Mouse (Mus musculus) lung, postnatal 36 days (tissue): ENCODE results near the gene Stab1.

ENCODE experiments used
- DNase-seq: peaks from one replicate; pipeline ENCODE4 v3.0.0; 2022; ENCODE audit warnings: mixed read lengths

Stab1 gene

GRCm38 (mm10) chr14:31161638-31162037 is 6.8 kb downstream of the Stab1 start:
- no peak for DNase-seq

DNA sequence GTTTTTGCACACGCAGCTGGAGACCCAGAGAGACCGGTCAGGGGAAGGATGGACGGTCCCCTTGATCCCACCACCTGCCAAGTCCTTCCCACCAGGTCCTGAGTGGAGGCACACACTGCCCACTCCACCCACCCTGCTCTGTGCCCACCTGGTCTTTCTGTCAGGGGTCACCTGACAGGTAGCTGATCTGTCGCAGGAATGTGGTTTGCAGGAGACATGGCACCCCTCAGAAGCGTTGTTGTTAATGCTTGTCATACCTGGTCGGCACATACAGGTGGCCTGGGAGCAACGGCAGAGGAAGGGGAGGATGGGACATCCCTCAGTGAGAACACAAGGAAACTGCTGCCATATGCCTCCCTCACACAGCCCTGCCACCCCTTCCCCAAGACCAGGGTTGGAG is 7.2 kb downstream of the Stab1 start:
- DNase-seq = no peak

GRCm38 (mm10) chr14:31160196-31161150 is 8.0 kb downstream of the Stab1 start:
- DNase-seq = no peak

DNA sequence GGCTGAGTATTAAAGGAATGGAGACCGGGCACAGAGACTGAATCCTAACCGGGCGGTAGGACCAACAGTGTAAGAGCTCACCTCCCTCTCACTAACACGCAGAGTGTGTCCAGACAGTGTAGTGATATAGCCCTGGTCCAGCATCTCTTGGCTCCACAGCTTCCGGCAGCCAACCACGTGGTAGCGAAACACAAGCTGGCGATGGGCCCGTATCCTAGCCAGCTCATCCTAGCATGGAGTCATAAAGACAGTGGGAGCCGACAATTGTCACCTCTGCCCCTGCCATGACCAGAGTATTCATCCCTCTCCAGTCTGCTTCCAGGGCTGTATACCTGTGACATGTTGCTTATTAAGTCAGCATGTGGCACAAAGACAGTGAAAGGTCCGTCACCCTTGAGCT is 22.7 kb downstream of the Stab1 start:
- DNase-seq = no peak

DNA sequence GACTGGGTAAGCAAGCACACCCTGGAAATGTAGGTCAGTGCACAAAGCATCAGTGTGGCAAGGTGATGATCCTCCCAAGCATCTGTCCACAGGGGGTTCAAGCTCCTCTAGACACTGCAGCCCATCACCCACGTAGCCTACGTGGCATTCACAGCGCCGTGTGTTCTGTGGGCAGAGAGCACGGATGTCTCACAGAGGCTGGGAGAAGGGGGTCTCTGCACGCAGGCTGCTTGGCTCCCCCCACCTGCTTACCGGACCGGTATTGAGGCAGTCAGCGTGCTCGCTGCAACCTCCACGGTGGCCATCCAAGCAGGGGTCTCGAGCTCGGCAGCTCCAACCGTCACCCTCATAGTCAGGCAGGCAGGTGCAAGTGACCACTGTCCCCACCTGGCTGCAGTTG is 27.4 kb downstream of the Stab1 start:
- DNase-seq = no peak

DNA sequence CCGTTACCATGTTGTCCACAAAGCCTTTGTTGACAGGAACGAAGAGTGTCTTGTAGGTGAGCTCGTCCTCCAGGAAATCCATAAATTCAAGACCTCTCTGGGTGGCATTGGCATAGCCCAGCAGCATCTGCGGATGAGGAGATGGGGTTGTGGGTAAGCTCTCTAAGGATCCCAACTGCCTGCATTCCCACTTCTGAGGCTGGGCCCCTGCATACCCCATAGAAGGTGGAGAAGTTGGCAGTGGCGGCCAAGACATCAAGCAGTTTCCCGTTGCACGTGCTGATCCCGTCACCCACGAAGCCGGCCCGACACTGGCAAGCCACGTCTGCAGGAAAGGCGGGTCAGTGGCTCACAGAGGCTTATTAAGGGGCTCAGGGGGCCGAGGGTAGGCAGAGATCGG is 28.3 kb downstream of the Stab1 start:
- DNase-seq = no peak

DNA sequence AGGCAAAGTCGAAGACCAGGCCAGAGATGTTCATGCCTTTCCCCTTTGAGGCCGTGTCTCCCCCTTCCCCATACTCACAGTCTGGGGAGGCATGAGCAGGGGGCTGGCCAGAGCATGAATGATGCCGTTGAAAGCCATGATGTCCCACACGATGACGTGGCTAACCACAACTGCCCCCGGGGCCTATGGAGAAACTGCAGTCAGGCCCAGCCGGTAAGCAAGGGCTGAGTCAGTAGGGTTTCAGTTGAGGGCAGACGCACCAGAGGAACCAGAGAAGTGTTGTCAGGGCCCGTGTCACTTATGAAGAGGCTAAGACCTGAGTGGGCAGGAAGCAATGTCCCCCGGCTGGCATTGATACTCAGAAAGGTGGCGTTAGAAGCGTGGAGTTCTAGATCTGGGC is 28.8 kb downstream of the Stab1 start:
- DNase-seq = no peak

GRCm38 (mm10) chr14:31138897-31139429 is 29.5 kb downstream of the Stab1 start:
- peak; percentile 43 for DNase-seq

DNA sequence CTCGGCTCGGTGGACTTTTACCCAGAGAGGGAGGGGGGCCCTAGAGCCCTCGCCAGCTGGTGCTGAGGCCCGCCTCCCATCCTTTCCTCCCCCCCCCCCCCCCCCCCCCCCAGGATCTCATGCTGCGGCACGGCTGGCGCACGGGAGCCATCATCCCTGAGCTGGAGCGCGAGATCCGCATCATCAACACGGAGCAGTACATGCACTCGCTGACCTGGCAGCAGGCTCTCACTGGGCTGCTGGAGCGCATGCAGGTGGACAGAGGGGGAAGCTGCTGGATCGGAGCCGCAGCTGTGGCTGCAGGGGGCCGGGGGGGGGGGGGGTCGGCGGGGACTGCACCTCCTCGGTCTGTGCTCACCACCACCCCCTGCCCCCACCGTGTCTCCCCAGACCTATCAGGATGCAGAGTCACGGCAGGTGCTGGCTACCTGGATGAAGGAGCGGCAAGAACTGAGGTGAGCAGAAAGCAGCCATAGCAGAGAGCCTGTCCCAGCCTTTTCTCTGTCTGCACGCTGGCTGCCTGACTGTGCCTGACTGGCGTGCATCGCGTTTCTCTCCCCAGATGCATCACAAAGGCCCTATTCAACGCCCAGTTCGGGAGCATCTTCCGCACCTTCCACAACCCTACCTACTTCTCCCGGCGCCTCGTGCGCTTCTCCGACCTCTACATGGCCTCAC is 30.1 kb downstream of the Stab1 start:
- DNase-seq = no peak

DNA sequence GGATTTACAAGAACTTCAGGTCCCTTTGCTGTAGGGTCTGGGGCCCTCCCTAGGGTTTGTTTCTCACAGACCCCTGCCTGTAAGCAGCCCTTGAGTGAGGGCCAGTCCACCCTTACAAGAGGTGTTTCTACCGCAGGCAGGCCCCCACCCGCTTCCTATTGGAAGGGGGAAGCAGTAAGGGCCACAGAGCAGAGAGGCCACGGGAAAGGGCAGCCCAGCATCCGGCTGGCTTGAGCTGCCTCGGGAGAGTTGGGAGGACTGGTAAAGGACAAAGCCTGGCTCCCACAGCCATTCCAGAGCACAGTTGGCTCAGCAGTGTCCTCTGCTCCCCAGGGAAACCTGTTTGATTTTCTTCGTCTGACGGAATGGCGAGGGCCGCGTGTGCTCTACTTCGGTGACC is 30.6 kb downstream of the Stab1 start:
- DNase-seq = peak; percentile 26

DNA sequence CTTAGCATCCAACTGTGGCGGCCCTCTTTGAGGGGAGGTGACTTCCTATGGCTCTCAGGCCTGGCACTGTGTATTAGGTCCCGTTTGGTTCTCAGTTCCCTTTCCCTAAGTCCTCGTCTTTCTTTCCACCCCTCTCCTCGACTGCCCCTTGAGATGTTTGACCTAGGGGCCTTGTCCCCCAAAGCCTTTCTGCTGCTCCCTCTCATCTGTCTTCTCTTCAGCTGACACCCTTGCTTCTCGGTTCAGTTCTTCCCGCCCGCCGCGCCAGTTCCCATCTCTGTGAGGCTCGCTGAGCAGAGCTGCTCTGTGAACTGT is 31.2 kb downstream of the Stab1 start:
- DNase-seq = no peak

DNA sequence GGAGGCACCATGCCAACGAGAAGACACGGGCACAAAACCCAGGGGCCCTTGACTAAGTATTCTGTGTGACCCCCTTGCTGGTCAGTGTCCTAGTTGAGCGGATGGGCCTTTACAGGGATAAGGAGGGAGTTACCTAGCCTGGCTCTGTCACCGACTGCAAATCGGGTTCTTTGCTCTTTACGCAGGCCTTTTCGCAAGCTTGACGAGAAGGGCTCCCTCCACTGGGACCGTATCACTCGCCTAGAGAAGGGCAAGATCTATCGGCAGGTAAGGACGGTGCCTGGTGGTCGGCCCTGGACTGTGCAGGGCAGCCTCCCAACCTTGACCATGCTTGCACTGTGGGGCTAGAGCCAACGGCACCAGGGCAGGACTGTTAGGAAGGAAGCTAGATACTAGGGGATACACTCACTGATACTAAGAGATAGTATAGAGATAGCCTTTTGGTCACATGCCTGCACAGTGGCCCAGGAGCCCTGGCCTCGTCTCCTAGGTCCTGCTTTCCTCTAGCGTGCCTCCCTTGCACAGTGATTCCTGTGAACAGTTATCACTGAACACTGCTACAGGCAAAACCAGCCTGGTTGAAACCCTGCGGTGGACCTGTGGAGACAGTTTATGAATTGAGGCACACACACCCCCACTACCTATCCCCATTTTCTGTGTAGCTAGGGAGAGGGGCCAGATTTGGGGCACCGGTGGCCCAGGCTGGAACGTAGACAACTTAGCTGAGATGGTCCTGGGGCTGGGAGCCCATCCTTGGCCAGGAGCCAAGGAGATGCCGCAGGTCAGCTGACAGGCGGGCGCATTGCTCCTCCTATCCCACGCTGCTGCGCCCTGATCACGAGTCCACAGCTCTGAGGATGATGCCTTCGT is 31.8 kb downstream of the Stab1 start:
- DNase-seq = no peak

- DNase-seq = no peak
Measured at GRCm38 (mm10) chr14:31135495-31136410, 32.7 kb downstream of the Stab1 start.

GRCm38 (mm10) chr14:31134015-31135000 is 34.1 kb downstream of the Stab1 start:
- DNase-seq = no peak

DNA sequence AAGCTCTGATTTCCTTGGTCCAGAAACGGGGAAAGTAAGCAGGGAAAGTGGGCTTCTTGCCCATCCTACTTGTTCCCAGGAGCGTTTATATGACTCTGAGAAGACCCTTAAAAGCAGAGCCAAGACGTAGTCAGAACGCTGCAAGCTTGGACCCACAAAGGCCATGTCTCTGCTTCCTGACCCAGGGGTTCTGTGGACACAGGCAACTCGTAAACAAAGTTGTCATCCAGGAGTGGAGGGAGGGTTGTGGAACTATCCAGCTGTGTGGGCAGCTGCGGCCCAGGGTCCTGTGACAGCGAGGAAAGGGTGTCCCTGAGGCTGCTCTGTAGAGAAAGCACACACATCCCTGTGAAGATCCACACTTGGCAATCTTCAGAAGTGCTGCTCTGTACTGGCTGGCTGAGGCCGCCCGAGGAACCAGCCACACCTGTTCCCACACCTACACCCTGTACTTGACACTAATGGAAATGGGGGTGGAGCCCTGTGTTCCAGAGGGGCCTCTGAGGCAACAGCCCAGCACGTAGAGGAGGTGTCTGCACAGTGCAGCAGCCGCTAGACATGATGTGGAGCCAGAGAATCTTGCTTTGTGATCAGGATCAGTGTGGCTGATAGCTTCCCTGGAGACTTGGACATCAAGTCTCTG is 35.3 kb downstream of the Stab1 start:
- DNase-seq = peak; percentile 78

DNA sequence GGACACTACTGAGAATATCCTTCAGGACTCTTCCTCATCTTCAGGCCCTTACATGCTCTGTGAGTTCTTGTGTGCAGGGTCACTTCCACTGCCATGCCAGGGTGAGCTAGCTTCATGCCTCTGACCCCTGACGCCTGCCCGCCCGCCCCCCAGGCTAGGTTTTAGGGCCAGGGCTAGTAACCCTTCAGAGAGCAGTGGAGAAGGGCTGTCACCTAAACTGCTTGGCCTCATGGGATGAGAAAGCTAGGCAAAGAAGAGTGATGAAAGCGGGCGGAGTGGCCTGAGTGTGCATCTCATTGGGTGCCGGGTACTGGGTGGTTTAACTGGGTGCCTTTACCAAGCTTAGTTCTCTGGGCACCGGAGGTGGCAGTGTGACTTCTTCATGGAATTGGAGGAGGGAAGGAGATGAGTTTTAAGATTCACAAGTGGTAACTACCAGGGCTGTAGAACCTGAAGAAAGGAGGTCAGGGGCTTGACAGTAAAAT is 35.9 kb downstream of the Stab1 start:
- DNase-seq = no peak

- DNase-seq = peak; percentile 81
Measured at GRCm38 (mm10) chr14:31132031-31132430, 36.4 kb downstream of the Stab1 start.

DNA sequence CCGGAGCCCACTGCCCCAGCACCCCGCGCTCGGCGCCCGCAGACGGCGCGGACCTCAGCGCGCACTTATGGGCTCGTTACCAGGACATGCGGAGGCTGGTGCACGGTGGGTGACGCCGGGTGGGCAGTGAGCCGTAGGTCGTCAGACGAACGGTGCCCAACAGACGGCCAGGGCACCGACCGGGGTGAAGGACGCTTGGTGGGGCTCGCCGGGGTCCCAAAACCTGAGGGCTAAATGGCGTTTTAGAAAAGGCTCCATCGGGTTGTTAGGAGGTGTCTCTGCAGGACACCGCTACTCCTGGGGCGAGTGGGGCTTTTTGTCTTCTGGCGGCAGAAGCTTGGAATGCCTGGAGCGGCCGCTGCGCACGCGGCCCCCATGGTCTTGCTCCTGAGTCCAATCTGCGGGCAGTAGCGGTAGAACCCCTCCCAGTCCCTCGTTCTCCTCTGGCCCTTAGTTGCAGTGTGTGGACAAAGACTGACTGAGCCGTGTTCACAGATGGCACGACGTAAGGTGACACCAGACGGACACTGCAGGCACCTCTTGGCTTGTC is 37.1 kb downstream of the Stab1 start:
- DNase-seq = no peak
